Mouse (Mus musculus) thymus, adult 2 months (tissue): ENCODE data around the gene Ttc23. TPM values are rescaled to one million over a fixed set of nuclear protein-coding genes. Genes with fewer than 3 reads are reported as not detected.

Experiments used
- DNase-seq: peaks from one replicate; pipeline ENCODE4 v3.0.0; 2021
- H3K27ac ChIP-seq: fragments of 200-500 bp; 2 replicates; pipeline ENCODE4 v1.5.1; 2012; ENCODE audit warnings: low read length, control low read depth; ENCODE audit not compliant: control insufficient read depth, insufficient read depth
- H3K27me3 ChIP-seq: fragments of 200-500 bp; 2 replicates; pipeline ENCODE4 v1.6.1; 2012; ENCODE audit warnings: mild to moderate bottlenecking, low read length, moderate library complexity, mixed read lengths; ENCODE audit not compliant: control insufficient read depth, insufficient read depth
- H3K36me3 ChIP-seq: fragments of 200-500 bp; 2 replicates; pipeline ENCODE4 v1.6.1; 2012; ENCODE audit warnings: mild to moderate bottlenecking, low read length, moderate library complexity; ENCODE audit not compliant: control insufficient read depth, insufficient read depth
- H3K4me1 ChIP-seq: fragments of 200-500 bp; replicated peaks from 2 replicates; pipeline ENCODE4 v1.6.1; 2012; ENCODE audit warnings: low read length; ENCODE audit not compliant: control insufficient read depth, insufficient read depth
- H3K4me3 ChIP-seq: fragments of 200-500 bp; 2 replicates; pipeline ENCODE4 v1.5.1; 2012; ENCODE audit warnings: mild to moderate bottlenecking, low read length, control low read depth, moderate library complexity; ENCODE audit not compliant: control insufficient read depth, insufficient read depth
- CTCF ChIP-seq: fragments of 200-500 bp; IDR thresholded peaks from 2 replicates; pipeline ENCODE4 v1.5.1; 2012; ENCODE audit warnings: mild to moderate bottlenecking, control low read depth, low read length, moderate library complexity, borderline replicate concordance; ENCODE audit not compliant: control insufficient read depth, poor library complexity, insufficient read depth; ENCODE audit errors: extremely low read depth
- POLR2A ChIP-seq: fragments of 200-500 bp; IDR thresholded peaks from 2 replicates; pipeline ENCODE4 v1.6.1; 2012; ENCODE audit warnings: mild to moderate bottlenecking, low read length, control low read depth, moderate library complexity; ENCODE audit not compliant: control insufficient read depth, poor library complexity, insufficient read depth; ENCODE audit errors: extremely low read depth
- WGBS: fragments of 180-500 bp; shearing (Covaris S2); methylation state at CpG from one replicate; pipeline ENCODE4 v1.1.7; 2018; 5-methylcytosine and 5-hydroxymethylcytosine counted together
- polyA plus RNA-seq: library from polyadenylated mRNA; depleted of rRNA; stranded (reverse); fragments of >200 nt; gene quantifications from 2 replicates; pipeline ENCODE4 v1.2.3, GENCODE M21; 2012

The Ttc23 gene
- polyA plus RNA-seq, 1 experiment, result 4.5 TPM

GRCm38 (mm10) chr7:67691036-67691435 lies 43.8 kb downstream of the Ttc23 start:
- Histone ChIP-seq H3K27ac (no peak overlapping the region), H3K4me3 (no peak overlapping the region), H3K36me3 (no peaks in the 10 kb centered on the region), H3K4me1 (no peaks in the 10 kb centered on the region), H3K27me3 (no peaks in the 10 kb centered on the region)
- no peak for TF ChIP-seq CTCF
- no peak for TF ChIP-seq POLR2A
- 89% methylated on average over 6 of the region's 6 CpGs for WGBS
- DNase-seq, result no peak

- WGBS, result 90% methylated on average over 3 of the region's 3 CpGs
These were observed 44.9 kb downstream of the Ttc23 start for GRCm38 (mm10) chr7:67692141-67692540.

DNA sequence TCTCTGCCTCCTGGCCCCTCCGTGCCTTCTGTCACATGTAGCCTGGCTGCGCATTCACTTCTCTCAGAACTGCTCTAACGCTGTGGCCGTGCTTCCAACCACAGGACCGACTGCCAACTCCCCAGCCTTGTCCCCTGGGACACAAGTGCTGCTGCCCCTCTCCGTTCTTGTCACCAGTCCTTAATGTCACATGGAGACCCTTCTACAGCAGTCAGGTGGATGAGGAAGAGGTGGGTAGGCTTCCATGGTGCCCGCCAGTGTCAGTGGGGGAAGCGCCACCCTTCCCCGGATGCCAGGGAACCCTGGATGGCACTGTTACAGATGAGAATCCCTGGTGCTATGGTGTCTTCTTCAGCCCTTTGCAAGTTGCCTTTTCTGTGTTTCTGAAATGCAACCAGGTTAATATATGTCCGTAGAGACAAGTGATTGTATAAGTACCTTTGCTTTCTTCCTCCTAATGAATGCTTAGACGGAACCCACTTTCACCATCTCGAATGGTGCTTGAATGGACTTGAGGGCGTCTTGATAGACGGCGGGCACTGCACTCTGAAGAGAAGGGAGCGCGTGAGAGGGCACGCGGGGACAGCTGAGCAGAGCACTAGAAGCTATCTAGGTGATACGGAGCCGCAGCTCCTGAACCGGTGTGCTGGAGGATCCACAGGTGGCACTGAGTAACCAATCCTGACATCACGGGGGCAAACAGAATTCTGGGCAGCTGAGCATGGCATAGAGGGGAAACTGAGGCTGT lies 45.8 kb downstream of the Ttc23 start:
- H3K36me3 ChIP-seq, result no peaks in the 10 kb centered on the region
- TF ChIP-seq POLR2A (no peak), CTCF (no peak)

More at GRCm38 (mm10) chr7:67692141-67692540, 44.9 kb downstream of the Ttc23 start:
- no peaks in the 10 kb centered on the region for H3K36me3 ChIP-seq
- H3K27me3 ChIP-seq, result no peaks in the 10 kb centered on the region
- no peak overlapping the region for H3K4me3 ChIP-seq
- no peak for DNase-seq
- TF ChIP-seq POLR2A (no peak), CTCF (no peak)
- H3K4me1 ChIP-seq, result no peaks in the 10 kb centered on the region
- H3K27ac ChIP-seq, result no peak overlapping the region

GRCm38 (mm10) chr7:67695906-67696305 lies 48.7 kb downstream of the Ttc23 start:
- WGBS, result 95% methylated on average over 7 of the region's 7 CpGs
- TF ChIP-seq POLR2A (no peak), CTCF (no peak)
- DNase-seq, result no peak
- Histone ChIP-seq H3K27me3 (no peaks in the 10 kb centered on the region), H3K4me3 (no peak overlapping the region), H3K4me1 (no peaks in the 10 kb centered on the region), H3K36me3 (no peaks in the 10 kb centered on the region), H3K27ac (no peak overlapping the region)

More for the DNA sequence above, 45.8 kb downstream of the Ttc23 start:
- no peak for DNase-seq
- no peak overlapping the region for H3K27ac ChIP-seq
- no peaks in the 10 kb centered on the region for H3K27me3 ChIP-seq
- no peaks in the 10 kb centered on the region for H3K4me1 ChIP-seq
- WGBS, result 95% methylated on average over 23 of the region's 23 CpGs
- H3K4me3 ChIP-seq, result no peak overlapping the region

DNA sequence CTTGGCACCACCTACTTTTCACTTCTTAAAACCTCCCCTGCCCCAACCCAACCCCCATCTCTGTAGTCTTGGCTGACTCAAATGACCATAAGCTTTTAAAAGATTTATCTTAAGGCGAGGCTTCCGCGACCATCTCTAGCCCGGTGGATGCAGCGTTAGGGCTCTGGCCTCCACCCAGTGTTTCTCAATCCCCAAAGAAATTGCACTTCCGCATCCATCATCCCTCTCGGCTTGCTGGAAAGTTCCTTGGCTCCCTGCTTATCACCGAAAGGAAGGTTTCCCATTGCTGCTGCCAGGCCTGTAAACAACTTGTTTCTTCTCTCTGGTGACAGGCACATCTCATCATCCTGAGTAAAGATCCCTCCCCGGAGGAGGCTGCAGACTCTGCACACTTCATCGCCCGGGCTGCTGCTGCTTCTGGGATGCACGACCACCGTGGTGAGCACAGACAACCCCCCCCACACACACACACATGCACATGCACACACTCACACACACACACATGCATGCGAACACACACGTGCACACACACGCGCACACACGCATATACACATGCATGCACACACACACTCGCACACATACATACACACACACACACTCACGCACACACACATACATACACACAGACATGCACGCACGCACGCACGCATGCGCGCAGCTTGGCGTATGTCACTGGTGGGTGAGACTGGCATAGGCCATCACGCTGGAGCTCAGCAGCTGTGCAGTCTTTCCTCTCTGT lies 50.9 kb downstream of the Ttc23 start:
- no peak overlapping the region for H3K27ac ChIP-seq
- 97% methylated on average over 28 of the region's 28 CpGs for WGBS
- no peak for TF ChIP-seq CTCF
- no peak for TF ChIP-seq POLR2A
- no peaks in the 10 kb centered on the region for H3K36me3 ChIP-seq
- DNase-seq, result no peak
- no peaks in the 10 kb centered on the region for H3K27me3 ChIP-seq
- no peak overlapping the region for H3K4me3 ChIP-seq
- H3K4me1 ChIP-seq, result no peaks in the 10 kb centered on the region

DNA sequence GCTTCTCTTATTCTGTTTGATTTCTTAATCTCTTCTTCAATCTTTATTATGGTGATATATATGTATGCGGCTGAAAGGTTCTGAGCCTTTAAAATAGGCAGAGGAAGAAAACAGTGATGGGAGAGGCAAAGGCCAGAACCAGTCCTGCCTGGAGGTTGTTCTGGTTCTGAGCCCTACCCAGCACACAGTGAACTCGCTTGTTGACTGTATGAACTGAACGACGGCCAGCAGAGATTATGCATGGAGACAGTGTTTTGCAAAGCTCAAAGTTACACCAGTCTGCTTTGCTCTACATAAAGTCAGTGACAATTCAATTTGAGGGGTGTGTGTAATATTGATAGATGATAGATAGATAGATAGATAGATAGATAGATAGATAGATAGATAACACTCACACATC lies 52.1 kb downstream of the Ttc23 start:
- no peaks in the 10 kb centered on the region for H3K27me3 ChIP-seq
- H3K4me1 ChIP-seq, result no peaks in the 10 kb centered on the region
- WGBS, result 91% methylated on average over 4 of the region's 4 CpGs
- TF ChIP-seq CTCF (no peak), POLR2A (no peak)
- H3K36me3 ChIP-seq, result no peaks in the 10 kb centered on the region
- no peak overlapping the region for H3K4me3 ChIP-seq
- no peak for DNase-seq
- no peak overlapping the region for H3K27ac ChIP-seq
